Mouse (Mus musculus) midbrain, postnatal 0 days (tissue): ENCODE measurements around the gene Pip4k2a. TPM values are rescaled to one million over a fixed set of nuclear protein-coding genes. Genes with fewer than 3 reads are reported as not detected.

Experiments used
- ATAC-seq: fragments of 200-750 bp; cut with Nextera tagmentation; 2 replicates; pipeline ENCODE4 v1.8.0; 2017; ENCODE audit warnings: moderate number of reproducible peaks, mild to moderate bottlenecking, moderate TSS enrichment, moderate library complexity; ENCODE audit not compliant: low FRiP score
- DNase-seq: peaks from one replicate; pipeline ENCODE4 v3.0.0-alpha.2; 2015; ENCODE audit warnings: low spot score
- H3K27ac ChIP-seq: fragments of 300-500 bp; sonication (generic); 2 replicates; pipeline ENCODE4 v1.5.1; 2014; ENCODE audit warnings: low read depth, mild to moderate bottlenecking, low read length, mixed read lengths
- H3K27me3 ChIP-seq: fragments of 300-500 bp; sonication (generic); 2 replicates; pipeline ENCODE4 v1.6.1; 2014; ENCODE audit warnings: low read length, control low read depth, mixed read lengths; ENCODE audit not compliant: insufficient read depth
- H3K36me3 ChIP-seq: fragments of 300-500 bp; sonication (generic); 2 replicates; pipeline ENCODE4 v1.6.1; 2014; ENCODE audit warnings: low read length, control low read depth, mixed read lengths; ENCODE audit not compliant: insufficient read depth
- H3K4me1 ChIP-seq: fragments of 300-500 bp; sonication (generic); 2 replicates; pipeline ENCODE4 v1.6.1; 2014; ENCODE audit warnings: mild to moderate bottlenecking, control low read depth, antibody characterized with exemption, low read length, mixed read lengths; ENCODE audit not compliant: insufficient read depth
- H3K4me2 ChIP-seq: fragments of 300-500 bp; sonication (generic); 2 replicates; pipeline ENCODE4 v1.6.1; 2014; ENCODE audit warnings: low read depth, mild to moderate bottlenecking, low read length, mixed read lengths; ENCODE audit not compliant: poor library complexity, severe bottlenecking
- H3K4me3 ChIP-seq: fragments of 300-500 bp; sonication (generic); 2 replicates; pipeline ENCODE4 v1.5.1; 2014; ENCODE audit warnings: low read depth, mild to moderate bottlenecking, low read length, moderate library complexity
- H3K9ac ChIP-seq: fragments of 300-500 bp; sonication (generic); replicated peaks from 2 replicates; pipeline ENCODE4 v1.6.1; 2014; ENCODE audit warnings: mild to moderate bottlenecking, low read length, moderate library complexity, mixed read lengths; ENCODE audit not compliant: poor library complexity, severe bottlenecking
- H3K9me3 ChIP-seq: fragments of 300-500 bp; sonication (generic); 2 replicates; pipeline ENCODE4 v1.6.1; 2016; ENCODE audit warnings: low read length, control low read depth
- CTCF ChIP-seq: IDR thresholded peaks from 2 replicates; pipeline ENCODE4 v1.5.1; 2016; ENCODE audit warnings: antibody characterized with exemption, mild to moderate bottlenecking
- WGBS: fragments of 180-500 bp; shearing (Covaris S2); extraction: QIAGEN DNeasy Blood & Tissue Kit; methylation state at CpG from one replicate; pipeline ENCODE4 v1.1.7; 2014; 5-methylcytosine and 5-hydroxymethylcytosine counted together
- polyA plus RNA-seq: library from polyadenylated mRNA; unstranded; fragments of >200 nt; fragmentation: Nextera tagmentation; extraction: Ambion mirVana; gene quantifications from 2 replicates; pipeline ENCODE4 v1.2.1, GENCODE M21; 2015
- total RNA-seq: library from RNA; depleted of rRNA; stranded (reverse); fragments of >200 nt; gene quantifications from 2 replicates; pipeline ENCODE4 v1.2.3, GENCODE M21; 2014

Pip4k2a gene
- total and polyA plus RNA-seq, 2 experiments from 2014 or later = 7.1 to 8.1 TPM

GRCm38 (mm10) chr2:18977201-18977805, 20.6 kb downstream of the Pip4k2a start:
- Histone ChIP-seq H3K4me3 (no peak overlapping the region), H3K4me2 (no peak overlapping the region), H3K27ac (no peak overlapping the region), H3K9ac (no peak overlapping the region), H3K36me3 (no peaks in the 10 kb centered on the region), H3K27me3 (no peaks in the 10 kb centered on the region), H3K4me1 (no peaks in the 10 kb centered on the region), H3K9me3 (peaks cover 3% of the 10 kb centered on the region; the same call in 1 of the 2 replicates)
- WGBS = 85% methylated on average over 10 of the region's 10 CpGs
- no peak for ATAC-seq
- no peak for DNase-seq
- no peak for TF ChIP-seq CTCF

- Histone ChIP-seq H3K9ac (no peak overlapping the region), H3K27ac (no peak overlapping the region), H3K4me2 (no peak overlapping the region), H3K4me1 (no peaks in the 10 kb centered on the region), H3K9me3 (peaks cover 3% of the 10 kb centered on the region; the same call in 1 of the 2 replicates), H3K27me3 (no peaks in the 10 kb centered on the region), H3K36me3 (no peaks in the 10 kb centered on the region), H3K4me3 (no peak overlapping the region)
- TF ChIP-seq CTCF = no peak
- ATAC-seq (no peak), DNase-seq (no peak)
- 85% methylated on average over 2 of the region's 2 CpGs for WGBS
Observed at GRCm38 (mm10) chr2:18976175-18976574, 21.8 kb downstream of the Pip4k2a start.

- H3K27me3 ChIP-seq = no peaks in the 10 kb centered on the region
Observed at GRCm38 (mm10) chr2:18974882-18975645, 22.9 kb downstream of the Pip4k2a start.

GRCm38 (mm10) chr2:18971564-18971963, 26.4 kb downstream of the Pip4k2a start:
- no peak for ATAC-seq
- 91% methylated on average over 3 of the region's 3 CpGs for WGBS

More at GRCm38 (mm10) chr2:18974882-18975645, 22.9 kb downstream of the Pip4k2a start:
- peaks cover 3% of the 10 kb centered on the region; the same call in 1 of the 2 replicates for H3K9me3 ChIP-seq
- H3K4me1 ChIP-seq = no peaks in the 10 kb centered on the region
- DNase-seq (no peak), ATAC-seq (no peak)
- no peak overlapping the region for H3K4me2 ChIP-seq
- H3K9ac ChIP-seq = no peak overlapping the region
- no peak overlapping the region for H3K4me3 ChIP-seq
- 51% methylated on average over 4 of the region's 4 CpGs for WGBS
- no peaks in the 10 kb centered on the region for H3K36me3 ChIP-seq
- no peak overlapping the region for H3K27ac ChIP-seq
- no peak for TF ChIP-seq CTCF

GRCm38 (mm10) chr2:18970461-18970860, 27.5 kb downstream of the Pip4k2a start:
- no peak for DNase-seq
- peaks cover 3% of the 10 kb centered on the region; the same call in 1 of the 2 replicates for H3K9me3 ChIP-seq
- TF ChIP-seq CTCF = no peak
- no peak overlapping the region for H3K4me2 ChIP-seq
- no peaks in the 10 kb centered on the region for H3K27me3 ChIP-seq
- 94% methylated on average over 2 of the region's 2 CpGs for WGBS
- ATAC-seq = no peak
- no peaks in the 10 kb centered on the region for H3K4me1 ChIP-seq
- H3K9ac ChIP-seq = no peak overlapping the region
- no peak overlapping the region for H3K4me3 ChIP-seq
- no peaks in the 10 kb centered on the region for H3K36me3 ChIP-seq
- H3K27ac ChIP-seq = no peak overlapping the region

More at GRCm38 (mm10) chr2:18971564-18971963, 26.4 kb downstream of the Pip4k2a start:
- H3K27me3 ChIP-seq = no peaks in the 10 kb centered on the region
- H3K4me2 ChIP-seq = no peak overlapping the region
- no peaks in the 10 kb centered on the region for H3K4me1 ChIP-seq
- no peak for TF ChIP-seq CTCF
- peaks cover 3% of the 10 kb centered on the region; the same call in 1 of the 2 replicates for H3K9me3 ChIP-seq
- no peak for DNase-seq
- no peaks in the 10 kb centered on the region for H3K36me3 ChIP-seq
- H3K9ac ChIP-seq = no peak overlapping the region
- H3K4me3 ChIP-seq = no peak overlapping the region
- no peak overlapping the region for H3K27ac ChIP-seq
